Mouse (Mus musculus) small intestine, adult 2 months (tissue): ENCODE data around the gene Atf5.

ENCODE experiments used
- CTCF ChIP-seq: fragments of 200-500 bp; IDR thresholded peaks from 2 replicates; pipeline ENCODE4 v1.5.1; 2012; ENCODE audit warnings: low read depth, mild to moderate bottlenecking, control low read depth, inconsistent platforms, low read length, moderate library complexity, mixed read lengths; ENCODE audit not compliant: insufficient replicate concordance, insufficient read length; ENCODE audit errors: extremely low read depth
- POLR2A ChIP-seq: fragments of 200-500 bp; IDR thresholded peaks from 2 replicates; pipeline ENCODE4 v1.6.1; 2012; ENCODE audit warnings: low read depth, mild to moderate bottlenecking, control low read depth, inconsistent platforms, low read length, moderate library complexity

DNA sequence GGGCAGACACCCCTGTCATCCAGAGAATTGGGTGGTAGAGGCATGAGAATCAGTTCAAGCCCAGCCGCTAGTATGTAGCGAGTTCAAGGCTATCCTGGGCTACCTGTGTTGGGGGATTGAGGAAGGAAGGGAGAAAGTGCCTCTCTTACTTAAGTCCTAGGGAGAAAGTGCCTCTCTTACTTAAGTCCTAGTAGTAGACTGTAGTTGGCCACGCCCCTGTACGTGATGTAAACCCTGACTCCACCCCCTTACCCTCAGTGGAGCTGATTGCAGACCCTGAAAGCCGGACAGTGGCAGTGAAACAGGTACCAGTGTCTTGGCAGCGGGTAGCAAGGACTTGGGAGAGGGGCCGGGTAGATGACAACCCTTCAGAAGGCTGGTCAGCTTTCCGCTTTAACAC, 41.4 kb upstream of the Atf5 start:
- TF ChIP-seq POLR2A (no peak), CTCF (no peak)
